Mouse (Mus musculus) right cerebral cortex, adult 18-20 months (tissue): Measurements from ENCODE around the gene Dsn1.

Experiments
- DNase-seq: peaks from one replicate; pipeline ENCODE4 v3.0.0; 2022; ENCODE audit warnings: mixed read lengths

The Dsn1 gene

DNA sequence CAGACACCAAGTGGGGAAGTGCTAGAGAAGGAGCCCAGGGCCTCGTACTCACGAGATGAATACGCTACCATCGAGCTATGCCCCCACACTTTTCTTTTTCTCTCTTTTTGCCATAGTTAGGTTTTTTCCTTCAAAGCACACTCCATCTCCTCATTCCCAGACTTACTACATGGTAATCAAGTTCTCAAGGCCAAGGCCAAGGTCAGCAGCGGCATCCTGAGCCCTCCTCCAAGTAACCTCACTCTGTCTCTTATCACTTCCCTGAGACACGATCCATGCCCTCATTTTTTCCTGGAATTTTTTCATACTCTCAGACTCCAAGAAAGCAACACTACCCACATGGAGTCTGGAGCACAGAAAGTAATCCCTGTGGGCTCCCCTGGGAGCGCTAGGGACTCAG is 43.1 kb downstream of the Dsn1 start:
- no peak for DNase-seq

- no peak for DNase-seq
Observed at GRCm38 (mm10) chr2:156958496-156959252, 48.3 kb downstream of the Dsn1 start.

- no peak for DNase-seq
Observed at GRCm38 (mm10) chr2:156957035-156957434, 49.9 kb downstream of the Dsn1 start.

DNA sequence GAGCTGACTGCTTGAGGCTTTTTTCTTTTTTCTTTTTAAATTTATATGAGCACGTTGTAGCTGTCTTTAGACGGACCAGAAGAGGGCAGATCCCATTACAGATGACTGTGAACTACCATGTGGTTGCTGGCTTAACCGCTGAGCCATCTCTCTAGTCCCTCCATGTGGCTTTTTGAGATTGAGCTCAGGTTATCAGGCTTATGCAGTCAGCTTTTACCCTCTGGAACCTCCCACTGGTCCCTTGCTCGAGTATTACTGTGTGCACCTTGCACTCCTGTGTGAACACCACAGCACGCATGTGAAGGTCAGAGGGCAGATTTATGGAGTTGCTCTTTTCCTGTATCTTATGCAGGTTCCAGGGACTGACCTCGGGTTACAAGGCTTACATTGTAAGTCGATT is 50.6 kb downstream of the Dsn1 start:
- DNase-seq: no peak

DNA sequence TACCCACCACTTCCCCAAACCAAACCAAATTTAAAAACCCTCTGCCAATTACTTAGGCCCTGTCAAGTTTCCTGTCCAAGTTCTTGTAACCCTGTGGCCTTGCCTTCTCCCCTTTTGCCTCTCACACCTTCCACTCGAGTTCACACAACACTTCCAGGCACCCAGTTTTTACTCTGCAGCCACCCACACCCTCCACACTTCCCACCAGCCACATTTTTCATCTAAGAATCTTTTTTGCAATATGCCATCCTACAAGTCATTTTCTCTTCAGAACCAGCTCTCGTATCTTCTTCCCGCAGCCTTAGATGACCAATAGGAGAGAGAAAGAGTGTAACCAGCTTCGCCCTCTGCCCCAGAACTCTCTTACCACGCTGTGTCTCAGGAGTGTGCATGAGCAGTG is 52.5 kb downstream of the Dsn1 start:
- DNase-seq: peak; percentile 57

- no peak for DNase-seq
Observed at GRCm38 (mm10) chr2:156951301-156952094, 55.5 kb downstream of the Dsn1 start.

DNA sequence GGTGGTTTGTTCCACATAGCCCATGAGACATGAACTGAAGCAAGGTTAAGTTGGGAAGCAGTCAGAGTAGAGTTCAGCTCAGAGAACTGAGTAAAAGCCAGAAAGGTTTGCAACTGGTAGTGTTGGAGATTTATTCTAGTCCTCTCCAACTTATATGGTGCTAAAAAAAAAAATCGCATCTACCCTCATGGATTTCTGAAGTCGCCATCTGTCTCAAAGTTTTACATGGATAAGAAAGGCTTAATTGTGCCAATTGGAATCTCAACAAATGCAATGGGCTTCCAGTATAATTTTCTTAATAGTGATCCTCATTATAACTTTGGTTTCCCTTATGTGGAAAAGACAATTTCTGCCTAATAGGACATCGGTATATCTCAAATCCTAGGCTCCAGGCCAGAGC is 56.1 kb downstream of the Dsn1 start:
- DNase-seq: no peak
